Mouse (Mus musculus) A20 (cell line): ENCODE measurements around the gene Tulp2.
"Not testable (repeated sequence)": the region's sequence is repeated elsewhere in the genome, so short reads cannot be mapped to it uniquely, and the experiment has no call there.

Experiments used
- DNase-seq: peaks from one replicate; pipeline ENCODE4 v3.0.0-alpha.2; 2011; ENCODE audit warnings: low read depth, low spot score

Gene Tulp2

GRCm38 (mm10) chr7:45521728-45522184, 40.1 kb downstream of the Tulp2 start:
- DNase-seq = peak; percentile 97

- no peak for DNase-seq
Observed at GRCm38 (mm10) chr7:45522194-45522752, 40.6 kb downstream of the Tulp2 start.

GRCm38 (mm10) chr7:45522957-45523676, 41.4 kb downstream of the Tulp2 start:
- DNase-seq = no peak

GRCm38 (mm10) chr7:45523678-45524170, 42.0 kb downstream of the Tulp2 start:
- DNase-seq = no peak

- peak; percentile 35 for DNase-seq
Observed at GRCm38 (mm10) chr7:45524841-45525621, 43.4 kb downstream of the Tulp2 start.

GRCm38 (mm10) chr7:45525809-45526473, 44.3 kb downstream of the Tulp2 start, which contains the start of the genes Ppp1r15a and Plekha4:
Gene Ppp1r15a (minus strand): TSS chr7:45526268.
Gene Plekha4 (plus strand): TSS chr7:45526330.
- peak; percentile 97 for DNase-seq

GRCm38 (mm10) chr7:45526474-45527120, 44.9 kb downstream of the Tulp2 start:
- DNase-seq = peak; percentile 81

- DNase-seq = not testable (repeated sequence)
Observed at GRCm38 (mm10) chr7:45527169-45527568, 45.5 kb downstream of the Tulp2 start.

GRCm38 (mm10) chr7:45529461-45529860, 47.8 kb downstream of the Tulp2 start:
- DNase-seq = no peak

GRCm38 (mm10) chr7:45530643-45531042, 49.0 kb downstream of the Tulp2 start:
- DNase-seq = no peak

- DNase-seq = no peak
Observed at GRCm38 (mm10) chr7:45535676-45536075, 54.0 kb downstream of the Tulp2 start.

GRCm38 (mm10) chr7:45537602-45538001, 55.9 kb downstream of the Tulp2 start:
- DNase-seq = no peak

GRCm38 (mm10) chr7:45538163-45539041, 56.7 kb downstream of the Tulp2 start:
- no peak for DNase-seq

GRCm38 (mm10) chr7:45539095-45539494, 57.4 kb downstream of the Tulp2 start:
- no peak for DNase-seq

GRCm38 (mm10) chr7:45540213-45540612, 58.5 kb downstream of the Tulp2 start:
- DNase-seq = no peak

GRCm38 (mm10) chr7:45544525-45544924, 62.8 kb downstream of the Tulp2 start:
- DNase-seq = no peak

- DNase-seq = no peak
Observed at GRCm38 (mm10) chr7:45549641-45550436, 68.2 kb downstream of the Tulp2 start.

- DNase-seq = no peak
Observed at GRCm38 (mm10) chr7:45550821-45551511, 69.3 kb downstream of the Tulp2 start.

GRCm38 (mm10) chr7:45551512-45551883, 69.8 kb downstream of the Tulp2 start:
- DNase-seq = no peak
